Mouse (Mus musculus) intestine, embryonic 14.5 days (tissue): ENCODE data around the gene Asic1. TPM values are rescaled to one million over a fixed set of nuclear protein-coding genes. Genes with fewer than 3 reads are reported as not detected.

Experiments used
- ATAC-seq: fragments of 200-750 bp; cut with Nextera tagmentation; replicated peaks from 2 replicates; pipeline ENCODE4 v1.8.0; 2017; ENCODE audit warnings: low read depth, moderate number of reproducible peaks, moderate TSS enrichment, moderate library complexity; ENCODE audit not compliant: low FRiP score, low TSS enrichment
- DNase-seq: peaks from one replicate; pipeline ENCODE4 v3.0.0-alpha.2; 2018; ENCODE audit warnings: low spot score
- H3K27ac ChIP-seq: fragments of 300-500 bp; sonication (generic); 2 replicates; pipeline ENCODE4 v1.5.1; 2014; ENCODE audit warnings: low read depth, mild to moderate bottlenecking, control low read depth
- H3K27me3 ChIP-seq: fragments of 300-500 bp; sonication (generic); replicated peaks from 2 replicates; pipeline ENCODE4 v1.6.1; 2014; ENCODE audit warnings: low read length, control low read depth; ENCODE audit not compliant: control insufficient read depth, insufficient read depth
- H3K36me3 ChIP-seq: fragments of 300-500 bp; sonication (generic); 2 replicates; pipeline ENCODE4 v1.6.1; 2014; ENCODE audit warnings: low read length, control low read depth; ENCODE audit not compliant: control insufficient read depth, insufficient read depth
- H3K4me1 ChIP-seq: fragments of 300-500 bp; sonication (generic); replicated peaks from 2 replicates; pipeline ENCODE4 v1.6.1; 2014; ENCODE audit warnings: low read length, control low read depth, mixed read lengths; ENCODE audit not compliant: control insufficient read depth, insufficient read depth
- H3K4me2 ChIP-seq: fragments of 300-500 bp; sonication (generic); 2 replicates; pipeline ENCODE4 v1.6.1; 2014; ENCODE audit warnings: low read length
- H3K4me3 ChIP-seq: fragments of 300-500 bp; sonication (generic); 2 replicates; pipeline ENCODE4 v1.5.1; 2014; ENCODE audit warnings: low read depth, low read length, control low read depth, mixed read lengths
- H3K9ac ChIP-seq: fragments of 300-500 bp; sonication (generic); 2 replicates; pipeline ENCODE4 v1.6.1; 2014; ENCODE audit warnings: mild to moderate bottlenecking, low read length
- H3K9me3 ChIP-seq: fragments of 300-500 bp; sonication (generic); 2 replicates; pipeline ENCODE4 v1.6.1; 2016; ENCODE audit warnings: low read length, control low read depth; ENCODE audit not compliant: control insufficient read depth
- WGBS: fragments of 180-500 bp; shearing (Covaris S2); extraction: QIAGEN DNeasy Blood & Tissue Kit; methylation state at CpG from one replicate; pipeline ENCODE4 v1.1.7; 2014; 5-methylcytosine and 5-hydroxymethylcytosine counted together
- polyA plus RNA-seq: library from polyadenylated mRNA; unstranded; fragments of >200 nt; fragmentation: Nextera tagmentation; extraction: Ambion mirVana; gene quantifications from 2 replicates; pipeline ENCODE4 v1.2.1, GENCODE M21; 2014

Asic1 gene
- polyA plus RNA-seq, 1 experiment from 2014 or later: 1.7 TPM

- peaks cover 33% of the 10 kb centered on the region for H3K36me3 ChIP-seq
- H3K27me3 ChIP-seq: 0 out of 2 replicates have a peak, but pooled peaks cover 6% of the 10 kb centered on the region
- H3K9ac ChIP-seq: peak within 1 kb of the TSS; percentile 98
- H3K4me2 ChIP-seq: peak within 1 kb of the TSS; percentile 70
- no peaks in the 10 kb centered on the region for H3K9me3 ChIP-seq
- H3K4me3 ChIP-seq: peak within 1 kb of the TSS; percentile 81
- DNase-seq (peak; percentile 99), ATAC-seq (peak; percentile 94)
- WGBS: 1% methylated on average over 61 of the region's 71 CpGs
- H3K4me1 ChIP-seq: peaks cover 17% of the 10 kb centered on the region
- H3K27ac ChIP-seq: peak within 1 kb of the TSS; percentile 96
Observed at GRCm38 (mm10) chr15:99701999-99702900, 32.1 kb downstream of the Asic1 start, which contains the start of gene Smarcd1. Gene Smarcd1, plus strand, starts transcription at chr15:99702129.

- 66% methylated on average over 9 of the region's 9 CpGs for WGBS
- peak overlapping the region; percentile 98 for H3K9ac ChIP-seq
Observed at GRCm38 (mm10) chr15:99703104-99703503, 32.9 kb downstream of the Asic1 start.

GRCm38 (mm10) chr15:99703676-99704040 is 33.5 kb downstream of the Asic1 start:
- ATAC-seq (no peak), DNase-seq (no peak)
- H3K4me1 ChIP-seq: peaks cover 16% of the 10 kb centered on the region
- WGBS: 80% methylated on average over 5 of the region's 5 CpGs
- H3K9ac ChIP-seq: no peak overlapping the region
- H3K9me3 ChIP-seq: no peaks in the 10 kb centered on the region
- no peak overlapping the region for H3K27ac ChIP-seq
- peak overlapping the region; percentile 70; the same call in 1 of the 2 replicates for H3K4me2 ChIP-seq
- H3K4me3 ChIP-seq: no peak overlapping the region
- H3K27me3 ChIP-seq: 0 out of 2 replicates have a peak, but pooled peaks cover 3% of the 10 kb centered on the region
- peaks cover 46% of the 10 kb centered on the region for H3K36me3 ChIP-seq

More at GRCm38 (mm10) chr15:99703104-99703503, 32.9 kb downstream of the Asic1 start:
- ATAC-seq (no peak), DNase-seq (no peak)
- no peak overlapping the region for H3K27ac ChIP-seq
- H3K4me3 ChIP-seq: peak overlapping the region; percentile 81
- peak overlapping the region; percentile 70 for H3K4me2 ChIP-seq
- H3K9me3 ChIP-seq: no peaks in the 10 kb centered on the region
- H3K27me3 ChIP-seq: 0 out of 2 replicates have a peak, but pooled peaks cover 6% of the 10 kb centered on the region
- H3K4me1 ChIP-seq: peaks cover 17% of the 10 kb centered on the region
- H3K36me3 ChIP-seq: peaks cover 40% of the 10 kb centered on the region

GRCm38 (mm10) chr15:99704041-99704681 is 34.0 kb downstream of the Asic1 start:
- Histone ChIP-seq H3K4me3 (no peak overlapping the region), H3K4me1 (peaks cover 15% of the 10 kb centered on the region), H3K9ac (no peak overlapping the region), H3K27me3 (0 out of 2 replicates have a peak, but pooled peaks cover 3% of the 10 kb centered on the region), H3K4me2 (no peak overlapping the region), H3K27ac (peak overlapping the region; percentile 57; the same call in 1 of the 2 replicates), H3K9me3 (no peaks in the 10 kb centered on the region), H3K36me3 (peaks cover 51% of the 10 kb centered on the region)
- DNase-seq (no peak), ATAC-seq (no peak)
- 59% methylated on average over 23 of the region's 23 CpGs for WGBS

GRCm38 (mm10) chr15:99704881-99705280 is 34.7 kb downstream of the Asic1 start:
- peaks cover 58% of the 10 kb centered on the region for H3K36me3 ChIP-seq
- H3K4me2 ChIP-seq: no peak overlapping the region
- H3K9ac ChIP-seq: no peak overlapping the region
- 81% methylated on average over 7 of the region's 7 CpGs for WGBS
- ATAC-seq (no peak), DNase-seq (no peak)
- H3K27ac ChIP-seq: peak overlapping the region; percentile 57; the same call in 1 of the 2 replicates
- H3K4me3 ChIP-seq: no peak overlapping the region
- no peaks in the 10 kb centered on the region for H3K9me3 ChIP-seq
- H3K4me1 ChIP-seq: peaks cover 15% of the 10 kb centered on the region
- no peaks in the 10 kb centered on the region for H3K27me3 ChIP-seq

- DNase-seq: peak; percentile 76
- no peak within 1 kb of the TSS for H3K4me2 ChIP-seq
- peak within 1 kb of the TSS; percentile 57; the same call in 1 of the 2 replicates for H3K27ac ChIP-seq
- ATAC-seq: no peak
- no peak within 1 kb of the TSS for H3K9ac ChIP-seq
- 69% methylated on average over 11 of the region's 11 CpGs for WGBS
- H3K36me3 ChIP-seq: peaks cover 64% of the 10 kb centered on the region
- no peaks in the 10 kb centered on the region for H3K27me3 ChIP-seq
- no peaks in the 10 kb centered on the region for H3K9me3 ChIP-seq
- H3K4me3 ChIP-seq: no peak within 1 kb of the TSS
- peaks cover 15% of the 10 kb centered on the region for H3K4me1 ChIP-seq
Observed at GRCm38 (mm10) chr15:99705440-99706048, 35.4 kb downstream of the Asic1 start, which contains the start of gene Gm17349. Gene Gm17349, minus strand, starts transcription at chr15:99705490.

GRCm38 (mm10) chr15:99708176-99708575 is 38.0 kb downstream of the Asic1 start:
- Histone ChIP-seq H3K27me3 (no peaks in the 10 kb centered on the region), H3K9me3 (no peaks in the 10 kb centered on the region), H3K27ac (no peak overlapping the region), H3K9ac (no peak overlapping the region), H3K4me2 (no peak overlapping the region), H3K36me3 (peaks cover 91% of the 10 kb centered on the region), H3K4me3 (no peak overlapping the region), H3K4me1 (peaks cover 8% of the 10 kb centered on the region)
- 96% methylated on average over 13 of the region's 13 CpGs for WGBS
- no peak for DNase-seq
- ATAC-seq: no peak
